Mouse (Mus musculus): ENCODE results near the gene Mvb12b.

The Mvb12b gene

GRCm38 (mm10) chr2:33729701-33730100 lies 158.0 kb downstream of the Mvb12b start:
- no peak for DNase-seq (ENCODE audit: low spot score in 2 of 2)

- DNase-seq (ENCODE audit: low spot score in 2 of 2): no peak
These were observed 160.5 kb downstream of the Mvb12b start for GRCm38 (mm10) chr2:33727199-33727598.

- no peak for DNase-seq (ENCODE audit: low spot score in 2 of 2)
These were observed 167.3 kb downstream of the Mvb12b start for GRCm38 (mm10) chr2:33720380-33720898.

GRCm38 (mm10) chr2:33719339-33720066 lies 168.2 kb downstream of the Mvb12b start:
- DNase-seq (ENCODE audit: low spot score in 2 of 2): no peak

GRCm38 (mm10) chr2:33718561-33718960 lies 169.2 kb downstream of the Mvb12b start:
- no peak for DNase-seq (ENCODE audit: low spot score in 2 of 2)

- no peak for DNase-seq (ENCODE audit: low spot score in 2 of 2)
These were observed 169.9 kb downstream of the Mvb12b start for GRCm38 (mm10) chr2:33717821-33718351.

- DNase-seq (ENCODE audit: low spot score in 2 of 2): no peak
These were observed 170.4 kb downstream of the Mvb12b start for GRCm38 (mm10) chr2:33717378-33717777.

GRCm38 (mm10) chr2:33716878-33717277 lies 170.9 kb downstream of the Mvb12b start:
- no peak for DNase-seq (ENCODE audit: low spot score in 2 of 2)

- no peak for DNase-seq (ENCODE audit: low spot score in 2 of 2)
These were observed 172.8 kb downstream of the Mvb12b start for GRCm38 (mm10) chr2:33714932-33715331.

GRCm38 (mm10) chr2:33713580-33714260 lies 174.0 kb downstream of the Mvb12b start:
- DNase-seq (ENCODE audit: low spot score in 2 of 2): no peak

- DNase-seq (ENCODE audit: low spot score in 2 of 2): no peak
These were observed 174.9 kb downstream of the Mvb12b start for GRCm38 (mm10) chr2:33712811-33713210.

- peak; percentile 35 to 36 for DNase-seq (ENCODE audit: low spot score in 2 of 2)
These were observed 178.9 kb downstream of the Mvb12b start for GRCm38 (mm10) chr2:33708831-33709230.

GRCm38 (mm10) chr2:33708096-33708495 lies 179.7 kb downstream of the Mvb12b start:
- DNase-seq (ENCODE audit: low spot score in 2 of 2): no peak

- DNase-seq (ENCODE audit: low spot score in 2 of 2): no peak
These were observed 181.3 kb downstream of the Mvb12b start for GRCm38 (mm10) chr2:33706403-33706802.

- no peak for DNase-seq (ENCODE audit: low spot score in 2 of 2)
These were observed 181.9 kb downstream of the Mvb12b start for GRCm38 (mm10) chr2:33705687-33706320.

- no peak for DNase-seq (ENCODE audit: low spot score in 2 of 2)
These were observed 184.5 kb downstream of the Mvb12b start for GRCm38 (mm10) chr2:33703286-33703685.

- no peak for DNase-seq (ENCODE audit: low spot score in 2 of 2)
These were observed 185.0 kb downstream of the Mvb12b start for GRCm38 (mm10) chr2:33702705-33703104.

- no peak for DNase-seq (ENCODE audit: low spot score in 2 of 2)
These were observed 186.3 kb downstream of the Mvb12b start for GRCm38 (mm10) chr2:33701446-33701815.

- no peak for DNase-seq (ENCODE audit: low spot score in 2 of 2)
These were observed 186.9 kb downstream of the Mvb12b start for GRCm38 (mm10) chr2:33700581-33701445.

GRCm38 (mm10) chr2:33698898-33699297 lies 188.8 kb downstream of the Mvb12b start:
- no peak for DNase-seq (ENCODE audit: low spot score in 2 of 2)

- DNase-seq (ENCODE audit: low spot score in 2 of 2): no peak
These were observed 191.3 kb downstream of the Mvb12b start for GRCm38 (mm10) chr2:33696428-33696827.
